Mouse (Mus musculus): ENCODE measurements around the gene Alad.

The Alad gene

GRCm38 (mm10) chr4:62519849-62520233, at the start of gene Alad:
TSS of gene Alad (minus strand) at chr4:62519918.
- DNase-seq = peak; percentile 80 to 81

GRCm38 (mm10) chr4:62568359-62568758, 48.6 kb upstream of the Alad start:
- DNase-seq = no peak

GRCm38 (mm10) chr4:62567696-62568095, 48.0 kb upstream of the Alad start:
- no peak for DNase-seq

- no peak for DNase-seq
Observed at GRCm38 (mm10) chr4:62566530-62566929, 46.8 kb upstream of the Alad start.

GRCm38 (mm10) chr4:62562006-62562405, 42.3 kb upstream of the Alad start:
- no peak for DNase-seq

GRCm38 (mm10) chr4:62561630-62562001, 41.9 kb upstream of the Alad start:
- DNase-seq = no peak

GRCm38 (mm10) chr4:62560963-62561629, 41.4 kb upstream of the Alad start:
- DNase-seq = peak; percentile 73 to 75

GRCm38 (mm10) chr4:62559797-62560329, 40.1 kb upstream of the Alad start, which contains the start of gene Rgs3:
TSS of gene Rgs3 (plus strand) at chr4:62559847.
- DNase-seq = no peak

- DNase-seq = no peak
Observed at GRCm38 (mm10) chr4:62557436-62557835, 37.7 kb upstream of the Alad start.

- peak; percentile 53 to 61 for DNase-seq
Observed at GRCm38 (mm10) chr4:62551966-62552365, 32.2 kb upstream of the Alad start.

- no peak for DNase-seq
Observed at GRCm38 (mm10) chr4:62544801-62545200, 25.1 kb upstream of the Alad start.

- DNase-seq = no peak
Observed at GRCm38 (mm10) chr4:62543782-62544181, 24.1 kb upstream of the Alad start.

GRCm38 (mm10) chr4:62541802-62542201, 22.1 kb upstream of the Alad start:
- no peak for DNase-seq

- no peak for DNase-seq
Observed at GRCm38 (mm10) chr4:62533729-62534128, 14.0 kb upstream of the Alad start.

GRCm38 (mm10) chr4:62527655-62528054, 7.9 kb upstream of the Alad start:
- DNase-seq = no peak

- no peak for DNase-seq
Observed at GRCm38 (mm10) chr4:62526256-62526655, 6.5 kb upstream of the Alad start.

- DNase-seq = no peak
Observed at GRCm38 (mm10) chr4:62525489-62525811, 5.7 kb upstream of the Alad start.

- DNase-seq = peak; percentile 90 to 93
Observed at GRCm38 (mm10) chr4:62524651-62525488, 5.2 kb upstream of the Alad start, which contains the start of the genes Pole3 and 4933430I17Rik. TSS of gene Pole3 (minus strand) at chr4:62525068. TSS of gene 4933430I17Rik (plus strand) at chr4:62525369.

- no peak for DNase-seq
Observed at GRCm38 (mm10) chr4:62520892-62521400, 1.2 kb upstream of the Alad start.

- no peak for DNase-seq
Observed at GRCm38 (mm10) chr4:62519122-62519848, 433 bp downstream of the Alad start.

GRCm38 (mm10) chr4:62518416-62519121, 1.1 kb downstream of the Alad start:
- peak in 1 of 2 experiments; percentile 12 for DNase-seq

All from thymus, postnatal 36 days (tissue).